Mouse (Mus musculus): ENCODE results near the gene Capn15. TPM values are rescaled to one million over a fixed set of nuclear protein-coding genes. Genes with fewer than 3 reads are reported as not detected.

The Capn15 gene
- total RNA-seq, 2 experiments from 2014 or later: 5.4 to 6.5 TPM

GRCm38 (mm10) chr17:25941511-25942241 is 43.9 kb downstream of the Capn15 start:
- peak; percentile 73 to 79 for DNase-seq
- intact Hi-C loops (cut with DNase I): no loop called here

- intact Hi-C loops (cut with DNase I): no loop called here
These were observed 51.1 kb downstream of the Capn15 start for GRCm38 (mm10) chr17:25934526-25934925.

GRCm38 (mm10) chr17:25925348-25925747 is 60.2 kb downstream of the Capn15 start:
- DNase-seq: peak; percentile 51 to 56
- intact Hi-C loops (cut with DNase I): loop anchor here (5.0 kb wide), 1 partner anchor 33 kb away; no protein-coding TSS in a partner anchor

More at GRCm38 (mm10) chr17:25934526-25934925, 51.1 kb downstream of the Capn15 start:
- DNase-seq: no peak

- DNase-seq: no peak
- intact Hi-C loops (cut with DNase I): no loop called here
These were observed 63.5 kb downstream of the Capn15 start for GRCm38 (mm10) chr17:25922120-25922519.

GRCm38 (mm10) chr17:25919786-25920642 is 65.6 kb downstream of the Capn15 start:
- DNase-seq: peak; percentile 100
- intact Hi-C loops (cut with DNase I): no loop called here

- no peak for DNase-seq
- intact Hi-C loops (cut with DNase I): no loop called here
These were observed 66.3 kb downstream of the Capn15 start, which contains the start of gene Rab40c for GRCm38 (mm10) chr17:25919144-25919785. Rab40c (minus strand) TSS chr17:25919727.

- intact Hi-C loops (cut with DNase I): no loop called here
These were observed 67.4 kb downstream of the Capn15 start for GRCm38 (mm10) chr17:25918037-25918750.

GRCm38 (mm10) chr17:25916931-25917647 is 68.5 kb downstream of the Capn15 start:
- DNase-seq: no peak
- intact Hi-C loops (cut with DNase I): no loop called here

More at GRCm38 (mm10) chr17:25918037-25918750, 67.4 kb downstream of the Capn15 start:
- no peak for DNase-seq

GRCm38 (mm10) chr17:25914295-25914694 is 71.3 kb downstream of the Capn15 start:
- intact Hi-C loops (cut with DNase I): no loop called here
- no peak for DNase-seq

- intact Hi-C loops (cut with DNase I): no loop called here
- no peak for DNase-seq
These were observed 71.7 kb downstream of the Capn15 start for GRCm38 (mm10) chr17:25913877-25914275.

- no peak for DNase-seq
- intact Hi-C loops (cut with DNase I): no loop called here
These were observed 72.3 kb downstream of the Capn15 start for GRCm38 (mm10) chr17:25913186-25913876.

- intact Hi-C loops (cut with DNase I): no loop called here
- DNase-seq: no peak
These were observed 73.8 kb downstream of the Capn15 start for GRCm38 (mm10) chr17:25911816-25912215.

Other genes starting within 250 kb of the Capn15 start
- gene Mslnl, start 249.8 kb downstream of the Capn15 start, total RNA-seq (2021): not detected
- under 1 TPM in 1 of 2 experiments, not detected in 1; 0.44 TPM for gene Msln, start 231.4 kb downstream of the Capn15 start, total RNA-seq (2021)
- 10 to 100 TPM; 26.0 to 30.5 TPM for gene Narfl, start 212.0 kb downstream of the Capn15 start, total RNA-seq (2021)
- gene Haghl, start 200.1 kb downstream of the Capn15 start, total RNA-seq (2021): 10 to 100 TPM in 1 of 2 experiments, 1 to 10 TPM in 1; 8.7 to 10.1 TPM
- not detected for gene Ccdc78, start 199.2 kb downstream of the Capn15 start, total RNA-seq (2021)
- 10 to 100 TPM; 34.8 to 38.9 TPM for gene Fam173a, start 192.9 kb downstream of the Capn15 start, total RNA-seq (2021)
- not detected for gene AC134908.4, start 190.1 kb downstream of the Capn15 start, total RNA-seq (2021)
- gene Metrn, start 188.7 kb downstream of the Capn15 start, total RNA-seq (2021): 10 to 100 TPM; 48.4 to 50.8 TPM
- 1 to 10 TPM; 1.2 to 1.5 TPM for gene Fbxl16, start 176.7 kb downstream of the Capn15 start, total RNA-seq (2021)
- gene Wdr24, start 162.2 kb downstream of the Capn15 start, total RNA-seq (2021): 1 to 10 TPM; 8.9 to 9.3 TPM
- gene Jmjd8, start 156.9 kb downstream of the Capn15 start, total RNA-seq (2021): 10 to 100 TPM; 13.4 to 13.6 TPM
- 10 to 100 TPM; 85.4 to 86.0 TPM for gene Stub1, start 152.4 kb downstream of the Capn15 start, total RNA-seq (2021)
- 10 to 100 TPM; 23.2 to 27.7 TPM for gene Rhbdl1, start 148.5 kb downstream of the Capn15 start, total RNA-seq (2021)
- 10 to 100 TPM; 18.6 to 19.2 TPM for gene Gm20683, start 144.0 kb downstream of the Capn15 start, total RNA-seq (2021)
- 10 to 100 TPM; 63.4 to 68.4 TPM for gene Rhot2, start 140.9 kb downstream of the Capn15 start, total RNA-seq (2021)
- 1 to 10 TPM in 1 of 2 experiments, under 1 TPM in 1; 0.39 to 1.6 TPM for gene Wdr90, start 124.3 kb downstream of the Capn15 start, total RNA-seq (2021)
- 100 to 1,000 TPM in 1 of 2 experiments, 10 to 100 TPM in 1; 87.2 to 102 TPM for gene Mcrip2, start 117.0 kb downstream of the Capn15 start, total RNA-seq (2021)
- gene Mettl26, start 110.7 kb downstream of the Capn15 start, total RNA-seq (2021): 10 to 100 TPM; 28.9 to 32.2 TPM
- gene Wfikkn1, start 104.9 kb downstream of the Capn15 start, total RNA-seq (2021): under 1 TPM; 0.59 to 0.69 TPM
- 10 to 100 TPM in 1 of 2 experiments, 1 to 10 TPM in 1; 8.5 to 10.8 TPM for gene Rab40c, start 66.1 kb downstream of the Capn15 start, total RNA-seq (2021)
- 10 to 100 TPM; 24.1 to 27.4 TPM for gene Pigq, start 40.9 kb downstream of the Capn15 start, total RNA-seq (2021)
- gene Nhlrc4, start 40.8 kb downstream of the Capn15 start, total RNA-seq (2021): not detected
- gene A930017K11Rik, start 33.2 kb downstream of the Capn15 start, total RNA-seq (2021): not detected
- gene Rab11fip3, start 83.8 kb upstream of the Capn15 start, total RNA-seq (2021): 10 to 100 TPM; 57.9 to 61.5 TPM
- gene Decr2, start 104.5 kb upstream of the Capn15 start, total RNA-seq (2021): 1 to 10 TPM; 2.3 to 2.8 TPM
- gene Nme4, start 109.8 kb upstream of the Capn15 start, total RNA-seq (2021): 1 to 10 TPM; 1.0 to 1.7 TPM
- 1 to 10 TPM in 1 of 2 experiments, under 1 TPM in 1; 0.69 to 1.4 TPM for gene Tmem8, start 127.5 kb upstream of the Capn15 start, total RNA-seq (2021)
- 10 to 100 TPM; 55.9 to 60.6 TPM for gene Mrpl28, start 137.7 kb upstream of the Capn15 start, total RNA-seq (2021)
- gene Axin1, start 152.9 kb upstream of the Capn15 start, total RNA-seq (2021): 10 to 100 TPM; 13.0 to 14.7 TPM
- not detected for gene Pdia2, start 213.3 kb upstream of the Capn15 start, total RNA-seq (2021)
- gene Rgs11, start 217.2 kb upstream of the Capn15 start, total RNA-seq (2021): 1 to 10 TPM; 1.0 to 1.1 TPM
- 1 to 10 TPM in 1 of 2 experiments, under 1 TPM in 1; 0.42 to 1.3 TPM for gene Arhgdig, start 222.0 kb upstream of the Capn15 start, total RNA-seq (2021)

Measured in gastrocnemius, postnatal 36 days (tissue).